Mouse (Mus musculus) MEL (cell line): ENCODE results near the gene Uxs1. TPM values are rescaled to one million over a fixed set of nuclear protein-coding genes. Genes with fewer than 3 reads are reported as not detected.
A peak's percentile ranks its signal among the peaks of the same experiment; 100 is the strongest.

Experiments used
- DNase-seq: peaks from one replicate; pipeline ENCODE4 v3.0.0; 2011; ENCODE audit warnings: low read depth, low spot score
- H3K27ac ChIP-seq: 2 replicates; pipeline ENCODE4 v1.5.1; 2012; ENCODE audit warnings: low read depth, mild to moderate bottlenecking, control low read depth, low read length, moderate library complexity; ENCODE audit not compliant: control insufficient read depth
- H3K27me3 ChIP-seq, 2 experiments: fragments of 150-350 bp in 1 of 2; sonication (generic) in 1 of 2; 2 replicates each; pipeline ENCODE4 v1.6.1; 2012; ENCODE audit warnings: low read length in 2 of 2, mild to moderate bottlenecking in 2 of 2, improper control_type of control experiment in 1 of 2, moderate library complexity in 1 of 2; ENCODE audit not compliant: insufficient read depth in 2 of 2, control insufficient read depth in 1 of 2
- H3K36me3 ChIP-seq, 2 experiments: 2 replicates each; pipeline ENCODE4 v1.6.1; 2012 to 2014; ENCODE audit warnings: low read length in 2 of 2, improper control_type of control experiment in 1 of 2, inconsistent platforms in 1 of 2, mild to moderate bottlenecking in 1 of 2; ENCODE audit not compliant: insufficient read depth in 2 of 2, control insufficient read depth in 1 of 2
- H3K4me1 ChIP-seq, 2 experiments: fragments of 150-350 bp in 1 of 2; sonication (generic) in 1 of 2; 2 replicates each; pipeline ENCODE4 v1.6.1; 2012; ENCODE audit warnings: low read length in 2 of 2, improper control_type of control experiment in 1 of 2, mild to moderate bottlenecking in 1 of 2; ENCODE audit not compliant: insufficient read depth in 2 of 2, control insufficient read depth in 1 of 2
- H3K4me3 ChIP-seq, 2 experiments: fragments of 150-350 bp in 1 of 2; sonication (generic) in 1 of 2; 2 replicates each; pipeline ENCODE4 v1.5.1; 2012; ENCODE audit warnings: low read depth in 2 of 2, low read length in 2 of 2, mild to moderate bottlenecking in 2 of 2, moderate library complexity in 2 of 2, control low read depth in 1 of 2, improper control_type of control experiment in 1 of 2; ENCODE audit not compliant: control insufficient read depth in 1 of 2, insufficient read depth in 1 of 2
- H3K79me2 ChIP-seq: 2 replicates; pipeline ENCODE4 v1.6.1; 2012; ENCODE audit warnings: mild to moderate bottlenecking, low read length, moderate library complexity; ENCODE audit not compliant: control insufficient read depth, poor library complexity, insufficient read depth
- H3K9ac ChIP-seq: 2 replicates; pipeline ENCODE4 v1.6.1; 2012; ENCODE audit warnings: low read depth, mild to moderate bottlenecking, control low read depth, low read length, moderate library complexity; ENCODE audit not compliant: control insufficient read depth, poor library complexity, severe bottlenecking
- H3K9me3 ChIP-seq: fragments of 150-350 bp; sonication (generic); replicated peaks from 2 replicates; pipeline ENCODE4 v1.6.1; 2012; ENCODE audit warnings: mild to moderate bottlenecking, low read length, improper control_type of control experiment, moderate library complexity; ENCODE audit not compliant: insufficient read depth
- BHLHE40 ChIP-seq: IDR thresholded peaks from 2 replicates; pipeline ENCODE4 v1.6.1; 2012; ENCODE audit warnings: low read depth, mild to moderate bottlenecking, inconsistent platforms, low read length, improper control_type of control experiment, borderline replicate concordance
- CHD2 ChIP-seq: IDR thresholded peaks from 2 replicates; pipeline ENCODE4 v1.6.1; 2011; ENCODE audit warnings: low read length, improper control_type of control experiment
- ELF1 ChIP-seq: IDR thresholded peaks from 2 replicates; pipeline ENCODE4 v1.6.1; 2014; ENCODE audit warnings: low read depth, mild to moderate bottlenecking, inconsistent platforms, low read length, improper control_type of control experiment, moderate library complexity
- EP300 ChIP-seq, 2 experiments: IDR thresholded peaks; 2 replicates each; pipeline ENCODE4 v1.6.1; 2011; ENCODE audit warnings: improper control_type of control experiment in 2 of 2, low read length in 2 of 2, low read depth in 1 of 2, mild to moderate bottlenecking in 1 of 2
- HCFC1 ChIP-seq: IDR thresholded peaks from 2 replicates; pipeline ENCODE4 v1.6.1; 2012; ENCODE audit warnings: low read depth, mild to moderate bottlenecking, inconsistent platforms, low read length, improper control_type of control experiment, moderate library complexity
- JUND ChIP-seq: IDR thresholded peaks from 2 replicates; pipeline ENCODE4 v1.6.1; 2011; ENCODE audit warnings: low read depth, mild to moderate bottlenecking, improper control_type of control experiment, low read length
- KAT2A ChIP-seq: conservative IDR thresholded peaks from 2 replicates; pipeline ENCODE4 v1.6.1; 2012; ENCODE audit warnings: low read depth, low read length, improper control_type of control experiment, inconsistent platforms
- MAX ChIP-seq: IDR thresholded peaks from 2 replicates; pipeline ENCODE4 v1.6.1; 2011; ENCODE audit warnings: low read length, improper control_type of control experiment
- MAZ ChIP-seq: IDR thresholded peaks from 2 replicates; pipeline ENCODE4 v1.6.1; 2012; ENCODE audit warnings: low read depth, mild to moderate bottlenecking, inconsistent platforms, low read length, improper control_type of control experiment
- MEF2A ChIP-seq: IDR thresholded peaks from 2 replicates; pipeline ENCODE4 v1.6.1; 2014; ENCODE audit warnings: low read depth, mild to moderate bottlenecking, inconsistent platforms, low read length, improper control_type of control experiment; ENCODE audit not compliant: poor library complexity, insufficient replicate concordance, severe bottlenecking; ENCODE audit errors: extremely low read depth
- MXI1 ChIP-seq: IDR thresholded peaks from 2 replicates; pipeline ENCODE4 v1.6.1; 2011; ENCODE audit warnings: mild to moderate bottlenecking, low read depth, low read length, improper control_type of control experiment
- MYC ChIP-seq: IDR thresholded peaks from 2 replicates; pipeline ENCODE4 v1.6.1; 2011; ENCODE audit warnings: low read depth, mild to moderate bottlenecking, low read length, improper control_type of control experiment, moderate library complexity
- NELFE ChIP-seq: IDR thresholded peaks from 2 replicates; pipeline ENCODE4 v1.6.1; 2011; ENCODE audit warnings: low read depth, low read length, improper control_type of control experiment
- NRF1 ChIP-seq: IDR thresholded peaks from 2 replicates; pipeline ENCODE4 v1.6.1; 2014; ENCODE audit warnings: low read depth, mild to moderate bottlenecking, inconsistent platforms, low read length, improper control_type of control experiment, moderate library complexity; ENCODE audit not compliant: poor library complexity, insufficient read depth, severe bottlenecking
- POLR2A ChIP-seq, 2 experiments: IDR thresholded peaks; 2 replicates each; pipeline ENCODE4 v1.6.1; 2011 to 2012; ENCODE audit warnings: low read length in 2 of 2, mild to moderate bottlenecking in 2 of 2, control low read depth in 1 of 2, improper control_type of control experiment in 1 of 2, low read depth in 1 of 2, moderate library complexity in 1 of 2; ENCODE audit not compliant: control insufficient read depth in 1 of 2, insufficient read depth in 1 of 2, poor library complexity in 1 of 2
- POLR2AphosphoS2 ChIP-seq: IDR thresholded peaks from 2 replicates; pipeline ENCODE4 v1.6.1; 2011; ENCODE audit warnings: low read length, improper control_type of control experiment
- POLR2AphosphoS5 ChIP-seq: IDR thresholded peaks from 2 replicates; pipeline ENCODE4 v1.6.1; 2012; ENCODE audit warnings: low read depth, borderline replicate concordance, mild to moderate bottlenecking, inconsistent platforms, low read length, moderate library complexity, mixed read lengths
- TBP ChIP-seq: IDR thresholded peaks from 2 replicates; pipeline ENCODE4 v1.8.0; 2011; ENCODE audit warnings: low read depth, low read length, improper control_type of control experiment
- TCF12 ChIP-seq: IDR thresholded peaks from 2 replicates; pipeline ENCODE4 v1.6.1; 2014; ENCODE audit warnings: low read depth, mild to moderate bottlenecking, inconsistent platforms, low read length, improper control_type of control experiment, moderate library complexity
- UBTF ChIP-seq: IDR thresholded peaks from 2 replicates; pipeline ENCODE4 v1.6.1; 2012; ENCODE audit warnings: low read depth, mild to moderate bottlenecking, inconsistent platforms, low read length, improper control_type of control experiment, moderate library complexity, borderline replicate concordance; ENCODE audit not compliant: insufficient read depth
- USF2 ChIP-seq, 2 experiments: IDR thresholded peaks; 2 replicates each; pipeline ENCODE4 v1.6.1; 2011 to 2012; ENCODE audit warnings: improper control_type of control experiment in 2 of 2, low read length in 2 of 2, borderline replicate concordance in 1 of 2, inconsistent platforms in 1 of 2, low read depth in 1 of 2, mild to moderate bottlenecking in 1 of 2; ENCODE audit not compliant: insufficient read depth in 1 of 2
- ZC3H11A ChIP-seq: IDR thresholded peaks from 2 replicates; pipeline ENCODE4 v1.6.1; 2012; ENCODE audit warnings: low read depth, mild to moderate bottlenecking, inconsistent platforms, low read length, improper control_type of control experiment
- ZKSCAN1 ChIP-seq: IDR thresholded peaks from 2 replicates; pipeline ENCODE4 v1.6.1; 2012; ENCODE audit warnings: low read depth, mild to moderate bottlenecking, inconsistent platforms, low read length, improper control_type of control experiment, moderate library complexity
- ZMIZ1 ChIP-seq: IDR thresholded peaks from 2 replicates; pipeline ENCODE4 v1.6.1; 2012; ENCODE audit warnings: low read depth, mild to moderate bottlenecking, inconsistent platforms, low read length, improper control_type of control experiment, moderate library complexity
- polyA plus RNA-seq, 2 experiments: library from polyadenylated mRNA; stranded (reverse) in 1 of 2; unstranded in 1 of 2; fragments of >175 nt in 1 of 2; fragments of >200 nt in 1 of 2; gene quantifications; 2 replicates each; pipeline versions ENCODE4 v1.2.1 to v1.2.4; 2012; ENCODE audit warnings: low replicate concordance in 2 of 2, low read depth in 1 of 2; ENCODE audit not compliant: insufficient read length in 2 of 2, insufficient read depth in 1 of 2, missing spikeins in 1 of 2
- total RNA-seq: library from RNA; depleted of rRNA; stranded (reverse); fragments of 300-350 nt; gene quantifications from 2 replicates; pipeline ENCODE4 v1.2.3, GENCODE M21; 2012; rRNA removed

Gene Uxs1
- total RNA-seq (16.7 and 16.9 TPM in 2 replicates), polyA plus RNA-seq (10 to 100 TPM in 1 of 2 experiments, not detected in 1; 26.2 TPM)

DNA sequence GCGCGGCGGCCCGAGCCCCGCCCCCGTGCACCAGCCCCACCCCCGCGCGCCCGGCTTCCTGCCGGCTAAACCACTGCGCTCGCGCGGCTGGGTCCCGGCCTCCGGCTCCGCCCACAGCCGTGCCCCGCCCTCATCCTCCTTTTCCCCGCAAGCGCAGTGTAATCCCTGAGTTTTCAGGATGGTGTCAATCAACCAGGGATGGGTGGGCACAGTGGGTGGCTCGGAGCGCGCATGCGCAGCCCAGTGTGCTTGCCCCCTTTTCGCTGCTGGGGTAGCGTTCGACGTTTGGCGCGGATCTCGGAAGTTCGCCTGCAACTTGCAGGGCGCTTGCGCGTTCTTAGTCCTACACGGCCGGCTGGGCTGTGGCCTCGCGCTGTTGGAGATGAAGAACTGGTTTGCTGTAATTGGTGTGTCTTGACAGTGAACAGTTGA, at the start of gene Uxs1:
Gene Uxs1, minus strand, starts transcription at position 38 of the 432 bp plus-strand sequence.
- Histone ChIP-seq H3K27ac (peak within 1 kb of the TSS; percentile 89), H3K4me3 (peak within 1 kb of the TSS; percentile 66 to 79), H3K9ac (peak within 1 kb of the TSS; percentile 73), H3K9me3 (no peaks in the 10 kb centered on the region), H3K36me3 (peaks cover 3 to 31% of the 10 kb centered on the region in 2 experiments; a peak in 3 of 4 replicates), H3K4me1 (peaks cover 4 to 11% of the 10 kb centered on the region in 2 experiments; a peak in 3 of 4 replicates), H3K27me3 (no peaks in the 10 kb centered on the region; a peak in 1 of 4 replicates), H3K79me2 (peaks cover 28% of the 10 kb centered on the region)
- peak; percentile 99 for DNase-seq
- TF ChIP-seq POLR2A (IDR thresholded peaks at IDR 0.05; ENCODE audit: control insufficient read depth in 1 of 2, insufficient read depth in 1 of 2, low read depth in 1 of 2, low read length in 2 of 2, poor library complexity in 1 of 2) (peak; percentile 42 to 88; a peak in 3 of 4 replicates), NRF1 (peak; percentile 94), HCFC1 (peak; percentile 67; the same call in 1 of the 2 replicates), TCF12 (0 out of 2 replicates have a peak, but pooled peaks have one; percentile 51), ZC3H11A (no peak), ELF1 (peak; percentile 71; the same call in 1 of the 2 replicates), UBTF (no peak), MAX (peak; percentile 77), MEF2A (no peak), TBP (peak; percentile 58), CHD2 (no peak), POLR2AphosphoS2 (peak; percentile 77; the same call in 1 of the 2 replicates), NELFE (peak; percentile 79), ZMIZ1 (peak; percentile 85; the same call in 1 of the 2 replicates)

DNA sequence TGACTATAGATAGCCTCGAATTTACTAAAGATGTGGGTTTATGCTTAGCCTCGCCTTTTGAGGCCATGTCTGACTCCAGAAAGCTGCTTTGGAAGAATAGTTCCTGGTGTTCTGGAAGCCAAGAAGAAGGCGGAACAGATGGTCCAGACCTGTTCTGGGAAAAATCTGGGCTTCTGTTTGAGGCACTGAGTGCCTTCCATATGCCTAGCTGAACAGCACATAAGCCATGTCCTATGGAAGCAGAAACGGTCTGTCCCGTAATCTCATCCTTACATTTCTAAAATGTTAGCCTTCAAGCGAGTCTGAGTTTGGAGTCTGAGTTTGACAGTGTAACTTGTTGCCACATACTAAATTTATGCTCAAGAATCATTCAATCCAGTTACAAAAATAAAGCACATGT, 49.6 kb upstream of the Uxs1 start:
- DNase-seq: no peak
- no peaks in the 10 kb centered on the region for H3K9me3 ChIP-seq
- TF ChIP-seq POLR2AphosphoS5: no peak
- no peak for TF ChIP-seq POLR2A (IDR thresholded peaks at IDR 0.05; ENCODE audit: control insufficient read depth in 1 of 2, insufficient read depth in 1 of 2, low read depth in 1 of 2, low read length in 2 of 2, poor library complexity in 1 of 2)
- TF ChIP-seq ZC3H11A: no peak
- no peak for TF ChIP-seq UBTF
- no peak for TF ChIP-seq TBP
- no peak for TF ChIP-seq KAT2A
- no peak for TF ChIP-seq MEF2A
- TF ChIP-seq ZMIZ1: no peak
- TF ChIP-seq MXI1: no peak
- no peak for TF ChIP-seq BHLHE40
- TF ChIP-seq JUND: no peak
- no peak for TF ChIP-seq USF2 (IDR thresholded peaks at IDR 0.05; ENCODE audit: borderline replicate concordance in 1 of 2, insufficient read depth in 1 of 2, low read depth in 1 of 2, low read length in 2 of 2)
- no peak for TF ChIP-seq MAX
- TF ChIP-seq MYC: no peak
- no peak for TF ChIP-seq EP300 (IDR thresholded peaks at IDR 0.05; ENCODE audit: low read depth in 1 of 2, low read length in 2 of 2)
- TF ChIP-seq ZKSCAN1: no peak
- TF ChIP-seq MAZ: no peak
- no peaks in the 10 kb centered on the region for H3K4me1 ChIP-seq
- peaks cover 11 to 13% of the 10 kb centered on the region in 2 experiments for H3K27me3 ChIP-seq
- no peaks in the 10 kb centered on the region for H3K36me3 ChIP-seq
- no peak overlapping the region for H3K27ac ChIP-seq
- no peaks in the 10 kb centered on the region for H3K79me2 ChIP-seq
- H3K9ac ChIP-seq: no peak overlapping the region
- no peak overlapping the region for H3K4me3 ChIP-seq
